Mouse (Mus musculus) thymus, postnatal 36 days (tissue): ENCODE results near the gene Furin.
A peak's percentile ranks its signal among the peaks of the same experiment; 100 is the strongest.
"Not testable (repeated sequence)": the region's sequence is repeated elsewhere in the genome, so short reads cannot be mapped to it uniquely, and the experiment has no call there.

Source experiments
- DNase-seq, 2 experiments: peaks; one replicate each; pipeline ENCODE4 v3.0.0; 2022; ENCODE audit warnings: mixed read lengths in 2 of 2

Gene Furin

DNA sequence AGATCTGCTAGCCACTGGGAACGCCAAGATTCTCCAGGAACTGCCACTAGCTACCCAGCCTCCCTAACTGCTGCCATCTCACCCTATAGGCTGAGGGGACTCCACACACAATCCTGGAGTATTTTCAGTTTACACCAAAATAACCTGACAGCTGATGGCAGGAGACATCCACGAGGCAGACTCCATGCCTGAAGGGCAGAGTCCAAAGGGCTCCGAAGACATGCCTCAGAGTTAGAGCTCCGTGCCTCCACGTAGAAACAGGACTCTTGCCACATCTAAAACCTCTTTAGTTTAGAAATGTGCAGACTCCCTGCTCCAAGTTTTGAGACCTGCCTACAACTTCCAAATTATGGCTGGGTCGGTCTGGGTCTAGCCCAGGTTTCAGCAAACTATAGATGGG is 4.7 kb downstream of the Furin start:
- no peak for DNase-seq

- no peak for DNase-seq
Observed at GRCm38 (mm10) chr7:80400099-80400498, 5.1 kb downstream of the Furin start.

DNA sequence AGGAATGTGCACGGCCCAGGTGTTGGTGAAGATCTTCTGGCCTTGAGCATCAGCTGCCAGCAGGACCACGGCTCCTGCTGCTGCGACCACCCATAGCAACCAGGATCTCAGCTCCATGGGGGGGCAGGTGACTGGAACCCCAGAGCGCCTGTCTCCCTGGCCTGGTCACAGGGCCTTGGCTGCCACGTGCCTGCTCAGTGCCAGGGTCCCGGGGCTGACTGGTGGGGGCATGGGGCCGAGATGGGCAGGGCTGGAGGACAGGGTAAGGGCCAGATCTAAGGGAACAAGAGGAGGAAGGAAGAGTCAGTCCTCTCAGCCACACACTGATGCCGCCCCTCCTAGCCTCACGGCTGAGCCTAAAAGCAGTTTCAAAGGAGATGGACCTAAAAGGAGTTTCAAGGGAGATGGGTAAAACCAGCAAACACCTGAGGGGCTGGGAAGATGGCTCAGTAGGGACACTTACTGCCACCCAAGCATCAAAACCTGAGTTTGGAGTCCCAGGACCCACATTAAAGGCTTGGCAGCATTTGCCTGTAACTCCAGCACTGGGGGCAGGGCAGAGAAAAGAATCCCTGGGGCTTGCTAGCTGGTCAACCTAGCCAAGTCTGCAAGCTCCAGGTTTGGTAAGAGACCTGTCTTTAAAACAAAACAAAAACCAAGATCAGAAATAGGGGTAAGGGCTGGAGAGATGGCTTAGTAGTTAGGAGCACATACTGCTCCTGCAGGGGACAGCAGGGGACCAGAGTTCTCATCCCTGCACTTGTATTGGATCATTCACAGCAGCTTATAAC is 6.4 kb downstream of the Furin start:
- no peak for DNase-seq

- no peak for DNase-seq
Observed at GRCm38 (mm10) chr7:80397986-80398385, 7.2 kb downstream of the Furin start.

- not testable (repeated sequence) for DNase-seq
Observed at GRCm38 (mm10) chr7:80396427-80396826, 8.8 kb downstream of the Furin start.

GRCm38 (mm10) chr7:80394600-80394999 is 10.6 kb downstream of the Furin start:
- DNase-seq, result no peak

DNA sequence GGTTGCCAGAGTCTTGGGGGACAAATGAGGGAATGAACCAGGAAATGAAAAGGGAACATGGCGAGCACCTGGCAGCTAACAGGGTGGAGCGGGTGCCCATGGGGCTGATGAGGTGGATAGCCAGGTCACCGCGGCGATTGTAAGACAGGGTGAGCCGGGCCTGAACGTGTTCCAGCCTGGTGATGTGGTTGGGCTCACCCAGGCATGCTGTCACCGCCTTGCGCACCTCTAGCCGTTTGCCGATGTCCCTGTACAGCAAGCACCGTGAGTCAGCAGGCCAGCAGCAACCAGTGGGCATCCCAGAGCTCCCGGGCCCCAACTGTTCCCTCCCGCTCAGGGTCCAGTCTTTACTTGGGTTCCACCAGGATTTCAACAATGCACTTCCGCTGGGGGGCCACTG is 13.1 kb downstream of the Furin start:
- no peak for DNase-seq

GRCm38 (mm10) chr7:80387633-80388543 is 17.3 kb downstream of the Furin start, which contains the start of gene Fes:
Gene Fes (minus strand): TSS chr7:80387946.
- DNase-seq, result no peak

DNA sequence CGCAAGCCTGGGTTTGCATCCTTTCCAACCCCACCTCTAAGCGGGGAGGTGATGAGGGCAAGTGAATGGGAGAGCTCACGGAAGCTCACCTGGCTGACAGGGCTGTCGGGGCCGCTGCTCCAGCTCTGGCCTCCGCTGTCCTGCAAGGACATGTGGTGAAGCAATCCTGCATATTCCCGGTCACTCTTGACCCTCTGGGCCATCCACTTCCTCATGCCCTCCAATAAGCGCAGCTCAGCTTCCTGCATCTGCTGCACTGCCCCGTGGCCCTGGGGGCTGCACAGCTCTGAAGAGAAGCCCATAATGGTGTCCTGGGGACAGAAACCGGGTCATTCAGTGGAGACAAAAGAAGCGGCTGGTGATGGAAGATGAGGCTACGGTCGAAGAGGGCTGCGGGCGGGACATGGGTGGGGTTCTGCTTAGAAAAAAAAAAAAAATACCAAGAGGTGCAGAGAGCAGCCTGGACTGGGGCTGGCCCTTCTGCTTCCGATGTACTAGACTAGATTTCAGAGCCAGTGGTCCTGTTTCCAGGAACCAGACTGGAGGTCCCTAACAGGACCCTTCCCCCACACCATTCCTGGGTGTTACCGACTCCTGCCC is 18.1 kb downstream of the Furin start:
- no peak for DNase-seq

DNA sequence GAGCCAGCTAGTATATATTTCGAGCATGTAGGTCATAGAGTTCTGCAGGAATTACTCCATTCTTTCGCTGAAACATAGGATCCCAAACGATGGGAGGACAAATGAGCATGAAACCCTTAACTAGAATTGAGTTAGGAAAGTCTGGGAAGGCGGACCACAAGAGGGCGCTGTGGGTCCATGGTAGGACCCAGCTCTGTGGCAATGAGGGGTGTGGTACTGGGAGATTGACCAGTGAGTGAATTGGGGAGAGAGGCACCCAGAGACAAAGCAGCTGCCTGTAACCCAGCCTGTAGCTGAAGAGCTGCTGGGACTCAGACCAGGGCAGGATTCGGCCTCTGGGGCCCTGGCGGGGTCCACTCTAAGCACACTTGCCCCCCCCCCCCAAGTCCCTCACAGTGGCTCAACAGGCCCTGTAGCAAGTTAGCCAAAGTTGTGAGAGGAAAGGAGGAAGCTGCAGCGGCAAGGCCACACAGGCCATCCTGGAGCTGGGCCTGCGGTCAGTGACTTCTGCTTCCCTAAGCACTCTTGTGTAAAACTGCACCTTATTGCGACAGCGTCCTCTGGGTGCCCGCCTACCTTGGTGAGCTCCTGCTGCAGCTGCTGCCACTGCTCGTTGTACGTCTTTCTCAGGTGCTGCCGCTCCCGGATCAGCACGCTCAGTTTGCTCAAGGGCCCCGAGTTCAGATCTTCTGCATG is 18.9 kb downstream of the Furin start:
- peak; percentile 82 to 85 for DNase-seq

- no peak for DNase-seq
Observed at GRCm38 (mm10) chr7:80382919-80383318, 22.3 kb downstream of the Furin start.

DNA sequence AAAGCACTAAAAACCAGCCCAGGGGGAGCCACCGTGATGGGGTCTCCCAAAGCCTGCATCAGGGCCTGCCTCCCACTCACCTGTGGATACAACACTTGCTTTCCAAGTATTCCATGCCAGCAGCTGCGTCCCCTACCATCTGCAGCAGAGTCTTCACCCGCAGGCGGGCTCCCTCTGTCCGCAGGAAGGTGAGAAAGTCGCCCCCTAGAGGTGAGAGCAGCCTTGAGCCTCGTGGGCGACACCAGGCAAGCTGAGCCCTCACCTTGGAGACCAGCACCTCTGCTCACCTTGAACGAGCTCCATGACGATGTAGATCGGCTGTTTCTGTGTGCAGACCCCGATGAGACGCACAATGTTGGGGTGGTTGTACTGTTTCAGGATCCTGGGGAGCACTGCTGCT is 25.7 kb downstream of the Furin start:
- DNase-seq, result peak; percentile 53 to 58

DNA sequence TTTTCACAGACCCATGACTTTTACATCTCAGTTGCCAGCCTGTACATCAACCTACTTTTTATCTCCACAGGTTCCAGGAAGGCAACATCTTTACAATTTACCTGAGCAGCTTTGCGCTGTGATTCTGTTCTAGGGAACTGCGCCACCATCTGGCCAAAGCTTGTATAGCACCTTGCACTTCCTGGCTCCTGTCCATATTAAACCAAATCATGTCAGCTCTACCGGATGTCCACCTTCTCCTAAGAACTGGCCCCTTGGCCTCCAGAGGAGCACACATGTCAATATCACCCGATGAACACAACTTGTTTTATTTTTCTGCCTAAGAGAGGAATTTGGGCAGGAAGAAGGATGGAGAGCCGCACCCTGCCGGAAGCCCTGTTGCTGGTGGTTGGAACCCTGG is 27.8 kb downstream of the Furin start:
- peak; percentile 61 to 70 for DNase-seq

DNA sequence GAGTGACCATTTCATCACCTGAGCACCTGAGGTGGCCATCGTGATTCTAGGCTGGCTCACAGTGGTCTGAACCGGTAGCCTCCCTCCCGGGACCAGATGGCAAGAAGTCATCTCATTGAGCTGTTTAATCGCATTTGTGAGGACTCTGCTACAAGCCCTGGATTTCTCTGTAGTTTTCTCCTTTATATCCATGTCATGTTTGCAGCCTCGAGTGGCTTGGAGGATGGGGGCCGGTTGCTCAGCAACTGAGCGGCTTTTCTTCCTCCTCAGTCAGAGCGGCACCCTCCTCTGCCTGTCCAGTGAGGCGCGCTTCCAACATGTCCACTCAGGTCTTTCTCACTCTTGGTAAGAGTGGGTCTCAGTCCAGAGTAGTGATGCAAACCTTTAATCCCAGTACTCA is 29.0 kb downstream of the Furin start:
- no peak for DNase-seq

GRCm38 (mm10) chr7:80375376-80376039 is 29.7 kb downstream of the Furin start:
- no peak for DNase-seq

DNA sequence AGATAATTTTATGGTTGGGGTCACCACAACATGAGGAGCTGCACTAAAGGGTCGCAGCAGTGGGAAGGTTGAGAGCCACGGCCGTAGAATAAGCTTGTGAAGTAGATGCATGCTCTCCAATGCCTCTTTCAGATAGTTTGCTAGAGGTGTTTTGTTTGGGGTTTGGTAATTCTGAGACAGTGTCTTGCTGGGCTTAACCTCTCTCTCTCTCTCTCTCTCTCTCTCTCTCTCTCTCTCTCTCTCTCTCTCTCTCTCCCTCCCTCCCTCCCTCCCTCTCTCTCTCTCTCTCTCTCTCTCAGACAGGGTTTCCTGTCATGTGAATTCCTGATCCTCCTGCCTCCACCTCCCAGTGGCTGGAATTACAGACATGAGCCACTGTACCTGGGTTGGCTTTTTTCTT is 30.5 kb downstream of the Furin start:
- no peak for DNase-seq

DNA sequence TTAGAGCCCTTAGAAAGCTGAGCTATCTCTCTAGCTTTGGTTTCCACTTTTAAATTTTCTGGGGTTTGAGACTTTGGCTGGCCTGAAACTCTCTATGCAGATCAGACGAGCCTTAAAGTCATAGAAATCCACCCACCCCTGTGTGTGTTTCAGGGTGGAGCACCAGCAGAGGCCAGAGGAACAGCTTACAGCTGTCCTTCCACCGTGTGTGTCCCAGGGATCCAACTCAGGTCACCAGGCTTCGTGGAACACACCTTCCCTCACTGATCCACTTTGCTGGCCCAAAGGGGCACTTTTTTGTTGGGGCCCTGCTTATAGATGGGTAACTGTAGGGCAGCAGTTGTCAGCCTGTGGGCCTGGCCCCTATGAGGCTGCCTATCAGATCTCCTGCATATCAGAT is 31.0 kb downstream of the Furin start:
- no peak for DNase-seq

DNA sequence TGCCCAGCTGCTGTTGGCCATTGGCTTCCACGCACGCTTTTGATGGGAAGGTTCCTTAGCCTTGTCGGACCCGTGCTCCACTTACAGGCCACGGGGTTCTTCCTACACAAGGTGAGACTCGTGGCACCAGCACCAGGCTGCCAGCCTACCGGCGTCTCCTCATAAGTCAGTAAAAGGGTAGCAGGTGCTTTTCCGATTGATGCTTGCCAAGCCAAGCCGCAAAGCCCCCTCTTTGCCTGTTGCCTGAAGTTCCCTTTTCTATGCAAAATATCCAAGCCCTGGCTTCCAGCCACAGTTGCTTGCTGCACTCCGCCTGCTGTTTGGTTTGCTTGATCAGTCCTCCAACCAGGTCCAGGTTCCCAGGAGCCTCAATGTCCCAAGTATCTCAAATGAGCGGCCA is 31.4 kb downstream of the Furin start:
- DNase-seq, result peak; percentile 48 to 60

- DNase-seq, result no peak
Observed at GRCm38 (mm10) chr7:80373352-80373751, 31.9 kb downstream of the Furin start.

DNA sequence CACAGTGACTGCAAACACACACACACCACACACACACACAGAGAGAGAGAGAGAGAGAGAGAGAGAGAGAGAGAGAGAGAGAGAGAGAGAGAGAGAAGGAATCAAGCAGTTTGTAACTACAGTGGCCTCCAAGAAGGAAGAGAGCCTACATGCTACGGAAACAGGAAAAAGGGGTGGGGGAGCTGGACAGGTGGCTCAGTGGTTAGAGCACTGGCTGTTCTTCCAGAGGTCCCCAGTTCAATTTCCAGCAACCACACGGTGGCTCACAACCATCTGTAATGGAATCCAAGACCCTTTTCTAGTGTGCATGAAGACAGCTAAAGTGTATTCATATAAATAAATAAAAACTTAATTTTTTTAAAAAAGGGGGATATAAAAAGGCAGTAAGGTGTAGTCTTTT is 32.6 kb downstream of the Furin start:
- peak; percentile 44 to 64 for DNase-seq

GRCm38 (mm10) chr7:80372166-80372565 is 33.1 kb downstream of the Furin start:
- no peak for DNase-seq

DNA sequence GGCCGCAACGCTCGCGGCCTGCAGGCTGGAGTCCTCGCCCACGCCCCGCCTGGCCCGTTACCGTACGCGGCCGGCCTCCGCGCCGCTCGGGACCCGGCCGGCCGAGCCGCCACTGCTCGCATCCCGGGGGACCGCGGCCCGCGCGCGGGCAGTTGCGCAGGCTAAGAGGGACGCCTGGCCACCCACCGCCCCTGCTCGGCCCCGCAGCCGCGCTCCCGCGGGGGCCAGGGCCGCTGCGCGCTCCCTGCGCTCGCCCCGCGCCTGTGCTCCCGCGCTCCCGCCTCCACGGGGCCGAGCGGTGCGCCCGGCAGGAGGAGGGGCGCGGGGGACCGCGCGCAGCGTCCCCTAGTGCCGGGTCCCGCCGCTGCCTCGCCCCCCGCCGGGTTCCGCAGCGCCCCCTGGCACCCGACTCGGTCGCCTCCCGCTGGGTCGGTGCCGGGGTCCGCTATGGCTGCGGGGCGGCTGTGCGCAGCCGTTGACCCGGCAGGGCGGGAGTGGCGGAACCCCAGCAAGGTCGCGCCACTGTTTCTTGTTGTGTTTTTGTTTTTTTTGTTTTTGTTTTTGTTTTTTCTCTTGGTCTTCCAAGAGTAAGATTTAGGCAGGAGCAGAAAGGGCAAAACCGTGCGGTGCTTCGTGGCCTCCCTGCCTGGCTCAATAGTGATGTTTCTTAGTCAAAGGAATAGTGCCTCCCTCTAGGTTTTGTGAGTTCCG is 34.0 kb downstream of the Furin start, which contains the start of gene Man2a2:
TSS of gene Man2a2 (minus strand) at position 335 of the 711 bp plus-strand sequence.
- DNase-seq, result peak; percentile 87 to 91
